Mouse (Mus musculus): Measurements from ENCODE around the gene Ror2. TPM values are rescaled to one million over a fixed set of nuclear protein-coding genes. Genes with fewer than 3 reads are reported as not detected.
A peak's percentile ranks its signal among the peaks of the same experiment; 100 is the strongest.

Gene Ror2
- polyA plus RNA-seq, 1 experiment from 2014 or later, result 27.4 TPM

- H3K27ac ChIP-seq, result peak overlapping the region; percentile 91
- H3K27me3 ChIP-seq, result no peaks in the 10 kb centered on the region
- H3K9ac ChIP-seq, result peak overlapping the region; percentile 44; the same call in 1 of the 2 replicates
- peak; percentile 65 for ATAC-seq (ENCODE audit: insufficient number of reproducible peaks, insufficient read depth, low FRiP score, low TSS enrichment, low read depth)
- H3K4me1 ChIP-seq, result peaks cover 91% of the 10 kb centered on the region
- H3K36me3 ChIP-seq, result no peaks in the 10 kb centered on the region
- no peaks in the 10 kb centered on the region for H3K9me3 ChIP-seq
- peak overlapping the region; percentile 49 for H3K4me2 ChIP-seq
- WGBS, result 20% methylated on average over 17 of the region's 17 CpGs
- H3K4me3 ChIP-seq, result peak overlapping the region; percentile 14; the same call in 1 of the 2 replicates
These were observed 80.6 kb downstream of the Ror2 start for GRCm38 (mm10) chr13:53205128-53205911.

- Histone ChIP-seq H3K36me3 (no peaks in the 10 kb centered on the region), H3K9me3 (no peaks in the 10 kb centered on the region), H3K4me3 (no peak overlapping the region), H3K4me2 (peak overlapping the region; percentile 29), H3K4me1 (peaks cover 95% of the 10 kb centered on the region), H3K27me3 (no peaks in the 10 kb centered on the region), H3K9ac (0 out of 2 replicates have a peak overlapping the region, but pooled peaks have one; percentile 37), H3K27ac (peak overlapping the region; percentile 80)
- WGBS, result 27% methylated on average over 5 of the region's 5 CpGs
- ATAC-seq (ENCODE audit: insufficient number of reproducible peaks, insufficient read depth, low FRiP score, low TSS enrichment, low read depth), result no peak
These were observed 83.5 kb downstream of the Ror2 start for GRCm38 (mm10) chr13:53202439-53202830.

- Histone ChIP-seq H3K4me3 (no peak overlapping the region), H3K4me1 (peaks cover 95% of the 10 kb centered on the region), H3K4me2 (peak overlapping the region; percentile 36), H3K9me3 (no peaks in the 10 kb centered on the region), H3K36me3 (no peaks in the 10 kb centered on the region), H3K27ac (peak overlapping the region; percentile 80), H3K27me3 (no peaks in the 10 kb centered on the region), H3K9ac (peak overlapping the region; percentile 37; the same call in 1 of the 2 replicates)
- ATAC-seq (ENCODE audit: insufficient number of reproducible peaks, insufficient read depth, low FRiP score, low TSS enrichment, low read depth), result no peak
- WGBS, result 6% methylated on average over 18 of the region's 18 CpGs
These were observed 84.1 kb downstream of the Ror2 start for GRCm38 (mm10) chr13:53201628-53202438.

- Histone ChIP-seq H3K4me1 (peaks cover 93% of the 10 kb centered on the region), H3K36me3 (no peaks in the 10 kb centered on the region), H3K9me3 (no peaks in the 10 kb centered on the region), H3K4me3 (no peak overlapping the region), H3K9ac (no peak overlapping the region), H3K27me3 (no peaks in the 10 kb centered on the region), H3K4me2 (no peak overlapping the region), H3K27ac (no peak overlapping the region)
- 73% methylated on average over 4 of the region's 4 CpGs for WGBS
- no peak for ATAC-seq (ENCODE audit: insufficient number of reproducible peaks, insufficient read depth, low FRiP score, low TSS enrichment, low read depth)
These were observed 85.8 kb downstream of the Ror2 start for GRCm38 (mm10) chr13:53200121-53200520.

GRCm38 (mm10) chr13:53199262-53199661 lies 86.7 kb downstream of the Ror2 start:
- Histone ChIP-seq H3K4me3 (no peak overlapping the region), H3K27ac (no peak overlapping the region), H3K36me3 (no peaks in the 10 kb centered on the region), H3K27me3 (no peaks in the 10 kb centered on the region), H3K4me1 (peaks cover 93% of the 10 kb centered on the region), H3K4me2 (no peak overlapping the region), H3K9ac (no peak overlapping the region), H3K9me3 (no peaks in the 10 kb centered on the region)
- WGBS, result 92% methylated on average over 7 of the region's 7 CpGs
- ATAC-seq (ENCODE audit: insufficient number of reproducible peaks, insufficient read depth, low FRiP score, low TSS enrichment, low read depth), result no peak

GRCm38 (mm10) chr13:53196690-53197089 lies 89.2 kb downstream of the Ror2 start:
- H3K27ac ChIP-seq, result peak overlapping the region; percentile 39; the same call in 1 of the 2 replicates
- H3K4me3 ChIP-seq, result no peak overlapping the region
- no peak overlapping the region for H3K9ac ChIP-seq
- no peaks in the 10 kb centered on the region for H3K27me3 ChIP-seq
- H3K36me3 ChIP-seq, result no peaks in the 10 kb centered on the region
- WGBS, result 44% methylated on average over 7 of the region's 7 CpGs
- H3K4me1 ChIP-seq, result peaks cover 96% of the 10 kb centered on the region
- H3K9me3 ChIP-seq, result no peaks in the 10 kb centered on the region
- H3K4me2 ChIP-seq, result peak overlapping the region; percentile 27
- ATAC-seq (ENCODE audit: insufficient number of reproducible peaks, insufficient read depth, low FRiP score, low TSS enrichment, low read depth), result no peak

- ATAC-seq (ENCODE audit: insufficient number of reproducible peaks, insufficient read depth, low FRiP score, low TSS enrichment, low read depth), result no peak
- H3K4me3 ChIP-seq, result no peak overlapping the region
- no peak overlapping the region for H3K9ac ChIP-seq
- peak overlapping the region; percentile 51; the same call in 1 of the 2 replicates for H3K27ac ChIP-seq
- WGBS, result 60% methylated on average over 6 of the region's 6 CpGs
- H3K4me1 ChIP-seq, result peaks cover 95% of the 10 kb centered on the region
- H3K4me2 ChIP-seq, result peak overlapping the region; percentile 27
- no peaks in the 10 kb centered on the region for H3K36me3 ChIP-seq
- H3K27me3 ChIP-seq, result no peaks in the 10 kb centered on the region
- no peaks in the 10 kb centered on the region for H3K9me3 ChIP-seq
These were observed 89.8 kb downstream of the Ror2 start for GRCm38 (mm10) chr13:53195951-53196677.

GRCm38 (mm10) chr13:53194306-53194705 lies 91.6 kb downstream of the Ror2 start:
- Histone ChIP-seq H3K4me1 (peaks cover 78% of the 10 kb centered on the region), H3K9ac (no peak overlapping the region), H3K36me3 (no peaks in the 10 kb centered on the region), H3K27ac (peak overlapping the region; percentile 64), H3K27me3 (no peaks in the 10 kb centered on the region), H3K4me2 (no peak overlapping the region), H3K4me3 (no peak overlapping the region), H3K9me3 (no peaks in the 10 kb centered on the region)
- 85% methylated on average over 15 of the region's 15 CpGs for WGBS
- ATAC-seq (ENCODE audit: insufficient number of reproducible peaks, insufficient read depth, low FRiP score, low TSS enrichment, low read depth), result no peak

- peaks cover 75% of the 10 kb centered on the region for H3K4me1 ChIP-seq
- no peaks in the 10 kb centered on the region for H3K27me3 ChIP-seq
- no peak overlapping the region for H3K4me2 ChIP-seq
- no peaks in the 10 kb centered on the region for H3K36me3 ChIP-seq
- H3K4me3 ChIP-seq, result no peak overlapping the region
- no peak overlapping the region for H3K9ac ChIP-seq
- H3K9me3 ChIP-seq, result no peaks in the 10 kb centered on the region
- no peak for ATAC-seq (ENCODE audit: insufficient number of reproducible peaks, insufficient read depth, low FRiP score, low TSS enrichment, low read depth)
- WGBS, result 35% methylated on average over 6 of the region's 6 CpGs
- peak overlapping the region; percentile 64 for H3K27ac ChIP-seq
These were observed 92.2 kb downstream of the Ror2 start for GRCm38 (mm10) chr13:53193713-53194112.

GRCm38 (mm10) chr13:53192286-53192685 lies 93.6 kb downstream of the Ror2 start:
- Histone ChIP-seq H3K9ac (0 out of 2 replicates have a peak overlapping the region, but pooled peaks have one; percentile 40), H3K27ac (peak overlapping the region; percentile 57), H3K27me3 (no peaks in the 10 kb centered on the region), H3K4me2 (no peak overlapping the region), H3K4me3 (no peak overlapping the region), H3K4me1 (peaks cover 67% of the 10 kb centered on the region), H3K9me3 (no peaks in the 10 kb centered on the region), H3K36me3 (no peaks in the 10 kb centered on the region)
- WGBS, result 79% methylated on average over 6 of the region's 6 CpGs
- ATAC-seq (ENCODE audit: insufficient number of reproducible peaks, insufficient read depth, low FRiP score, low TSS enrichment, low read depth), result no peak

- H3K9ac ChIP-seq, result 0 out of 2 replicates have a peak overlapping the region, but pooled peaks have one; percentile 40
These were observed 94.3 kb downstream of the Ror2 start for GRCm38 (mm10) chr13:53191657-53192056.

More at GRCm38 (mm10) chr13:53191657-53192056, 94.3 kb downstream of the Ror2 start:
- ATAC-seq (ENCODE audit: insufficient number of reproducible peaks, insufficient read depth, low FRiP score, low TSS enrichment, low read depth), result no peak
- no peaks in the 10 kb centered on the region for H3K27me3 ChIP-seq
- no peaks in the 10 kb centered on the region for H3K36me3 ChIP-seq
- H3K9me3 ChIP-seq, result no peaks in the 10 kb centered on the region
- H3K4me2 ChIP-seq, result no peak overlapping the region
- H3K27ac ChIP-seq, result peak overlapping the region; percentile 57
- H3K4me3 ChIP-seq, result no peak overlapping the region
- WGBS, result 51% methylated on average over 7 of the region's 7 CpGs
- peaks cover 60% of the 10 kb centered on the region for H3K4me1 ChIP-seq
